Mouse (Mus musculus) kidney, adult 9 months (tissue): ENCODE data around the gene Hist1h4n.
"Not testable (repeated sequence)": the region's sequence is repeated elsewhere in the genome, so short reads cannot be mapped to it uniquely, and the experiment has no call there.

ENCODE experiments used
- DNase-seq: peaks from one replicate; pipeline ENCODE4 v3.0.0; 2022

Hist1h4n gene

GRCm38 (mm10) chr13:21790601-21791283 is 41.3 kb downstream of the Hist1h4n start:
- no peak for DNase-seq

DNA sequence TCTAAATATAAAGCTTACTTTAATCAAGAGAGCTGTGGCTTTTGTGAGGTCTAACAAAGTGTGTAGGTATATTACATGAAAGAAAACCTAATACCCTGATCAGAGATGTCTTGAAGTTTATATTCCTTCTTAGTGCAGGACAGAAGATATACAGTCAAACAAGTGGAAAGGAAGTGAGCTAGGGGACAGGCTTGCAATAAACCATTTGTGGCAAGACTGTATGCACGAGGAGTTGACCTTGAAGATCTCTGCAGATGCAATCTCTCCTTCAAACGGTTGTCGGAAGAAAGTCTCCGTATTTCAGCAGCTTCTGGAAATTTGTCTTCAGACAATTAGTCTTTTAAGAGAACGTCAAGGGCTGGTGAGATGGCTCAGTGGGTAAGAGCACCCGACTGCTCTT is 42.1 kb downstream of the Hist1h4n start:
- DNase-seq: no peak

- no peak for DNase-seq
Measured at GRCm38 (mm10) chr13:21787760-21788593, 44.0 kb downstream of the Hist1h4n start.

DNA sequence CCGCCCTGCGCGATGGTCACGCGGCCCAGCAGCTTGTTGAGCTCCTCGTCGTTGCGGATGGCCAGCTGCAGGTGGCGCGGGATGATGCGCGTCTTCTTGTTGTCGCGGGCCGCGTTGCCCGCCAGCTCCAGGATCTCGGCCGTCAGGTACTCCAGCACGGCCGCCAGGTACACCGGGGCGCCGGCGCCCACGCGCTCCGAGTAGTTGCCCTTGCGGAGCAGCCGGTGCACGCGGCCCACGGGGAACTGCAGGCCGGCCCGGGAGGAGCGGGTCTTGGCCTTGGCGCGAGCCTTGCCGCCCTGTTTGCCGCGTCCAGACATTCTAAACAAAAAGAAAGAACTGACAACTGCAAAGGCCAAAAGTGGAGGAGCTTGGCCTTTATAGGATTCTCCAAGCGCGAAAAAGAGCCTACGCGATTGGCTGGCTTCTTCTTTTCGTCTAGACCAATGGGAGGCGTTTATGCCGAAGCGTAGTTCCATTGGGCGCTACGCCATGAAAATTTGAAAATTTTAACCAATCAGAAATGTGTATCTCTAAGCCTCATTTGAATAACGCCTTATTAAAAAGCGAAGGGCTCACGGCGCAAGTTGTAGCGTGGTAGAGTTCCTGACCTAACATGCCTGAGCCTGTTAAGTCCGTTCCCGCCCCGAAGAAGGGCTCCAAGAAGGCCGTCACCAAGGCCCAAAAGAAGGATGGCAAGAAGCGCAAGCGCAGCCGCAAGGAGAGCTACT is 44.9 kb downstream of the Hist1h4n start, which contains the start of the genes Hist1h2an and Hist1h2bp:
Gene Hist1h2an, minus strand, starts transcription at position 320 of the 731 bp plus-strand sequence.
Gene Hist1h2bp, plus strand, starts transcription at position 563 of the 731 bp plus-strand sequence.
- peak; percentile 88 for DNase-seq

DNA sequence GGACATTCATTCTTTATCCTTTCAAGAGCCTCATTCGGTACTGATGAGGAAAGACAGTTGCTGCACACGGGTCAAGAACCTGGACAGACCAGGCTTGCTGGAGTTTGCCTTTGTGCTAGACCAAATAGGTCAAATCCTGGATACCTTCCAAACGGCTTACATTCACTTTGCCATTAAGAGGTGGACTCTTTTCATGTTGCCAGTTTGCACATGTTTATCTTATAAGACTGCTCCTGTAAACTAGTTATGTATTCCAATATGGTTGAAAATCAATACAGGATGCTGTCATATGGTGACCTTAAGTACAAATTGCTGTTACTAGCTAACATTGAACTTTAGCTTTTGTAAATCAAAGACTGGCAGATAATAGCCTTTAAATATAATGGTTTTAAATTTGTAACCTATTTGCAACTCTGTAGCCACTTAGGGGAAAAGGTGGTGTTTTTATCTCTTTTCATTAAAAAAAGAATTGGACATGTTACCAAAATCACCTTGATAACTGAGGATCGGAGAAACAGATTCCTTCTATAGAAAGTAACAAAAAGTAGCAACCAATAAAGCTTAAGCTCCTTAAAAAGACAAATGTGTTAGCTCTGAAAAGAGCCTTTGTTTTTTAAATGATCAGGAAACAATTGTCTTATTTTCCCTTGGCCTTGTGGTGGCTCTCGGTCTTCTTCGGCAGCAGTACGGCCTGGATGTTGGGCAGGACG is 45.7 kb downstream of the Hist1h4n start:
- no peak for DNase-seq

- DNase-seq: no peak
Measured at GRCm38 (mm10) chr13:21784311-21784710, 47.7 kb downstream of the Hist1h4n start.

DNA sequence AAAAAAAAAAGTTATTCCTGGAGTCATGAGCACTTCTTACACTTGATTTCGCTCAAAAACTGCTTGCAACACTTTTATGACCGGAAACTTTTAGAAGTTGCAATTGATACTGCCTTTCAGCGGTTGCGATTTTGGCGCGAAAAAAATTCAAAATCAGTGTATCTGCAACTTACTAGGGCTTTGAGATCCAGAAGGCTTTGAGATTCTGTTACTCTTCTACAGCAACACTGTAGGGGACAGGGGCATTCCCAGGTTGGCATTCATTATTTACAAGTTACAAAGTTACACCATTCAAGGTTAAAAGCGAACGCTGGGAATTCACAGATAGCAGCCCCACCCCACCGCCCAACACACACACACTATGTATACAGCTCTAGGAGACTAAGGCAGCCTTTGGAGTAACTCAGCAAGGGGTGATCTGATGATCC is 48.2 kb downstream of the Hist1h4n start:
- DNase-seq: no peak

DNA sequence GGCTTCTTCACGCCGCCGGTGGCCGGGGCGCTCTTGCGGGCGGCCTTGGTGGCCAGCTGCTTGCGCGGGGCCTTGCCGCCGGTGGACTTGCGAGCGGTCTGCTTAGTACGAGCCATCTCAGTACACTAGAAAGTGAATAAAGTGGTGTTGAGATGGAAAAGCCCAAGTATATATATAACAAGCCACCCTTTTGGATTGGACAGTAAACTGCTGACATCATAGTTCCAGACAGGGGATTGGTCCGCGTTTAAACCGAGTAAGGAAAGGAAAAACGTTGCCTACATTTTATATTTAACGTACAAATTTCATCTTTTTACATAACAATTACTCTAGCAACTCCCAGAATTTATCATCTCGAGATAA is 48.8 kb downstream of the Hist1h4n start, which contains the start of gene Hist1h3i:
Gene Hist1h3i, minus strand, starts transcription at position 116 of the 363 bp plus-strand sequence.
- peak; percentile 52 for DNase-seq

DNA sequence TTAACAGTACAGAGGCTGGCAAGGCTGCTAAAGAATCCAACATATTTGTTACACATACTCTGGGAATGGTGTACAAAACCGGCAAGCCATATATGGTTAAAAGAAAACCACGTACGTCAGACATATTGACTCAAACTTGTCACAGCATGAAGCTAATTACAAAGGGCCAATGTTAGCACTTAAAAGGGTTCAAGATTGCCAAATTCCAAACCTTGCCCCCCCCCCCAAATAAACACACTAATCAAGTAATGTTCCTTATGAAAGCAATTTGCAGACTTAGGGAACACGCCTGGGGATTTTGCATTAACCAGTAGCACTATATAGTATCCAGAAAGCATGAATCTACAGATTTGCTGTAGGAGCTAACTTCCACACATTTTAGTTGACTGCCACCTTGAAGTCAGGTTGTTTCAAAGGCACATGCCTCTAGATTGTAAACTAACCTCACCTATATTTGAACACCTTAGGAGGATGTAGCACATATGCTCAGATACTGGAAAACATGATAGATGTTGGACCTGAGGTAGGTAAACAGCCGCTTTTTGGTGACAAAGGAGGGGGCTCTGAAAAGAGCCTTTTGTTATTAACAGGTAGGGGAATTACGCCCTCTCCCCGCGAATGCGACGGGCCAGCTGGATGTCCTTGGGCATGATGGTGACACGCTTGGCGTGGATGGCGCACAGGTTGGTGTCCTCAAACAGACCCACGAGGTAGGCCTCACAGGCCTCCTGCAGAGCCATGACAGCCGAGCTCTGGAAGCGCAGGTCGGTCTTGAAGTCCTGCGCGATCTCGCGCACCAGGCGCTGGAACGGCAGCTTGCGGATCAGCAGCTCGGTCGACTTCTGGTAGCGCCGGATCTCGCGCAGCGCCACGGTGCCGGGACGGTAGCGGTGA is 49.4 kb downstream of the Hist1h4n start:
- not testable (repeated sequence) for DNase-seq
